Mouse (Mus musculus) CH12.LX (cell line): ENCODE data around the gene Wars. TPM values are rescaled to one million over a fixed set of nuclear protein-coding genes. Genes with fewer than 3 reads are reported as not detected.

Experiments
- DNase-seq: peaks from one replicate; pipeline ENCODE4 v3.0.0-alpha.2; 2013; ENCODE audit errors: extremely low read depth
- H3K27ac ChIP-seq: 2 replicates; pipeline ENCODE4 v1.5.1; 2012; ENCODE audit warnings: low read depth, mild to moderate bottlenecking, control low read depth, moderate library complexity; ENCODE audit not compliant: insufficient read depth
- H3K27me3 ChIP-seq: replicated peaks from 2 replicates; pipeline ENCODE3; 2012; ENCODE audit warnings: inconsistent platforms
- H3K36me3 ChIP-seq, 2 experiments: replicated peaks in 1 of 2; 2 replicates each; pipeline versions ENCODE3 to v1.6.1; 2012; ENCODE audit warnings: inconsistent platforms in 1 of 2, low read length in 1 of 2, mild to moderate bottlenecking in 1 of 2, mixed read lengths in 1 of 2, moderate library complexity in 1 of 2; ENCODE audit not compliant: control insufficient read depth in 1 of 2, insufficient read depth in 1 of 2
- H3K4me1 ChIP-seq, 2 experiments: 2 replicates each; pipeline ENCODE4 v1.6.1; 2012; ENCODE audit warnings: inconsistent platforms in 1 of 2, moderate library complexity in 1 of 2; ENCODE audit not compliant: insufficient read depth in 2 of 2, control insufficient read depth in 1 of 2
- H3K4me2 ChIP-seq: 2 replicates; pipeline ENCODE4 v1.6.1; 2012; ENCODE audit warnings: low read depth, mild to moderate bottlenecking, control low read depth; ENCODE audit not compliant: poor library complexity, insufficient read depth, severe bottlenecking
- H3K4me3 ChIP-seq, 3 experiments: fragments of 150-350 bp in 1 of 3; sonication (generic) in 1 of 3; replicated peaks in 1 of 3; 2 replicates each; pipeline versions ENCODE3 to v1.5.1; 2011 to 2012; ENCODE audit warnings: low read depth in 2 of 3, low read length in 2 of 3, mild to moderate bottlenecking in 2 of 3, moderate library complexity in 2 of 3, control low read depth in 1 of 3, improper control_type of control experiment in 1 of 3, inconsistent platforms in 1 of 3, mixed read lengths in 1 of 3; ENCODE audit not compliant: poor library complexity in 1 of 3
- H3K79me2 ChIP-seq: replicated peaks from 2 replicates; pipeline ENCODE4 v1.6.1; 2012; ENCODE audit warnings: mild to moderate bottlenecking, moderate library complexity; ENCODE audit not compliant: control insufficient read depth, poor library complexity, insufficient read depth, severe bottlenecking; ENCODE audit errors: extremely low read depth
- H3K9ac ChIP-seq: 2 replicates; pipeline ENCODE4 v1.6.1; 2012; ENCODE audit warnings: low read depth, mild to moderate bottlenecking, control low read depth, moderate library complexity; ENCODE audit not compliant: insufficient read depth
- H3K9me3 ChIP-seq: replicated peaks from 2 replicates; pipeline ENCODE3; 2012; ENCODE audit warnings: low read length, inconsistent platforms, mixed read lengths
- BHLHE40 ChIP-seq: IDR thresholded peaks from 2 replicates; pipeline ENCODE4 v1.6.1; 2011; ENCODE audit warnings: mild to moderate bottlenecking, low read depth, low read length, improper control_type of control experiment
- CHD2 ChIP-seq: IDR thresholded peaks from 2 replicates; pipeline ENCODE4 v1.6.1; 2011; ENCODE audit warnings: low read length, improper control_type of control experiment
- CTCF ChIP-seq, 2 experiments: IDR thresholded peaks in 1 of 2; conservative IDR thresholded peaks in 1 of 2; 2 replicates each; pipeline ENCODE4 v1.5.1; 2011 to 2012; ENCODE audit warnings: low read depth in 2 of 2, low read length in 2 of 2, improper control_type of control experiment in 1 of 2, inconsistent platforms in 1 of 2, mild to moderate bottlenecking in 1 of 2, moderate library complexity in 1 of 2
- ELF1 ChIP-seq: IDR thresholded peaks from 2 replicates; pipeline ENCODE4 v1.6.1; 2014; ENCODE audit warnings: low read depth, mild to moderate bottlenecking, inconsistent platforms, low read length, improper control_type of control experiment
- EP300 ChIP-seq: IDR thresholded peaks from 2 replicates; pipeline ENCODE4 v1.6.1; 2011; ENCODE audit warnings: low read length, improper control_type of control experiment
- GABPA ChIP-seq: IDR thresholded peaks from 2 replicates; pipeline ENCODE4 v1.6.1; 2012; ENCODE audit warnings: low read depth, low read length, improper control_type of control experiment, inconsistent platforms; ENCODE audit not compliant: insufficient replicate concordance
- JUND ChIP-seq: conservative IDR thresholded peaks from 2 replicates; pipeline ENCODE4 v1.6.1; 2011; ENCODE audit warnings: low read depth, low read length, improper control_type of control experiment
- KAT2A ChIP-seq: IDR thresholded peaks from 2 replicates; pipeline ENCODE4 v1.6.1; 2012; ENCODE audit warnings: low read length, improper control_type of control experiment, inconsistent platforms; ENCODE audit not compliant: insufficient replicate concordance
- MAX ChIP-seq: IDR thresholded peaks from 2 replicates; pipeline ENCODE4 v1.6.1; 2011; ENCODE audit warnings: low read length, improper control_type of control experiment
- MYC ChIP-seq: IDR thresholded peaks from 2 replicates; pipeline ENCODE4 v1.6.1; 2011; ENCODE audit warnings: low read depth, mild to moderate bottlenecking, improper control_type of control experiment, low read length
- NRF1 ChIP-seq: IDR thresholded peaks from 2 replicates; pipeline ENCODE4 v1.6.1; 2014; ENCODE audit warnings: low read depth, mild to moderate bottlenecking, inconsistent platforms, low read length, improper control_type of control experiment, moderate library complexity
- POLR2A ChIP-seq: IDR thresholded peaks from 2 replicates; pipeline ENCODE4 v1.6.1; 2011; ENCODE audit warnings: low read depth, mild to moderate bottlenecking, improper control_type of control experiment, low read length
- POLR2AphosphoS2 ChIP-seq: IDR thresholded peaks from 2 replicates; pipeline ENCODE4 v1.6.1; 2011; ENCODE audit warnings: low read depth, low read length, improper control_type of control experiment
- SIN3A ChIP-seq: IDR thresholded peaks from 2 replicates; pipeline ENCODE4 v1.6.1; 2012; ENCODE audit warnings: low read length, improper control_type of control experiment, inconsistent platforms
- USF2 ChIP-seq: conservative IDR thresholded peaks from 2 replicates; pipeline ENCODE4 v1.6.1; 2011; ENCODE audit warnings: low read depth, low read length, improper control_type of control experiment
- ZC3H11A ChIP-seq: IDR thresholded peaks from 2 replicates; pipeline ENCODE4 v1.6.1; 2012; ENCODE audit warnings: low read depth, mild to moderate bottlenecking, inconsistent platforms, low read length, improper control_type of control experiment
- ZNF384 ChIP-seq: IDR thresholded peaks from 2 replicates; pipeline ENCODE4 v1.6.1; 2012; ENCODE audit warnings: low read depth, low read length, improper control_type of control experiment, inconsistent platforms
- dilution Hi-C: fragments of 300-500 bp; cut with MboI; formaldehyde crosslinking; loops from 2 replicates; pipeline ENCODE4 v1.14.3; 2020; ENCODE audit warnings: low sequenced_read_pairs; ENCODE audit not compliant: extremely low pct_unique_long_range_greater_than_20kb, extremely low pct_ligation_motif_present
- in situ Hi-C: fragments of 300-500 bp; cut with MboI; formaldehyde crosslinking; loops from 3 replicates; pipeline ENCODE4 v1.14.3; 2019; ENCODE audit warnings: low sequenced_read_pairs, low pct_ligation_motif_present, low pct_unique_long_range_greater_than_20kb, mixed read lengths
- polyA plus RNA-seq: library from polyadenylated mRNA; unstranded; fragments of >175 nt; gene quantifications from 2 replicates; pipeline ENCODE4 v1.2.1, GENCODE M21; 2012; ENCODE audit warnings: low read depth; ENCODE audit not compliant: insufficient read length
- total RNA-seq, 2 experiments: library from RNA; depleted of rRNA; stranded (reverse); fragments of 300-350 nt in 1 of 2; fragments of >200 nt in 1 of 2; gene quantifications; 2 replicates each; pipeline ENCODE4 v1.2.3; 2012 to 2014

Gene Wars
- total and polyA plus RNA-seq, 3 experiments: 73.5 to 93.5 (median 88.0) TPM

DNA sequence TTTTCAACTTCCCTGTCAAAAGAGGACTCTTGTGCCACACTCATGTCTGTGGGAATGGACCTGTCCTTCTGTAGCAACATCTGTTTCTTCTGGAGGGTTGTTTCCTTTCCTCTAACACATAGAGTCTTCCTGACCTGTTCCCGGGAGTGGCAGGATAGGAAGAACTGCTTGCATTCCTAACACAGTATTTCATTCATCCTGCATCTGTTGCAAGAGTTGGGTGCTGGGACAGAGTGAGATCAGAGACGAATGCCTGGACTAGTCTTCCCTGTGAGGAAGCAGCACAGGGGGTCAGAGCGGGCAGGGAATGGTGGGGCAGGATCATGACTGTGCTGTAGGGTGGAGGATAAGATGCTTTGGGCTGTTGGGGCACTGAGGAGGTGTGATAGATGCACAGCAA, 20.2 kb upstream of the Wars start:
- no peaks in the 10 kb centered on the region for H3K9me3 ChIP-seq
- no peaks in the 10 kb centered on the region for H3K27me3 ChIP-seq
- no peak overlapping the region for H3K27ac ChIP-seq
- dilution Hi-C loops: no loop called here
- in situ Hi-C loops: no loop called here
- peaks cover 0 to 33% of the 10 kb centered on the region in 2 experiments; a peak in 2 of 4 replicates for H3K4me1 ChIP-seq
- TF ChIP-seq ZNF384 (no peak), BHLHE40 (no peak), KAT2A (no peak), USF2 (no peak), ELF1 (no peak), ZC3H11A (no peak), NRF1 (no peak), SIN3A (no peak)
- H3K79me2 ChIP-seq: no peaks in the 10 kb centered on the region
- peaks cover 0 to 56% of the 10 kb centered on the region in 2 experiments for H3K36me3 ChIP-seq
- no peak overlapping the region for H3K4me2 ChIP-seq
- no peak overlapping the region for H3K4me3 ChIP-seq
- no peak overlapping the region for H3K9ac ChIP-seq
- no peak for DNase-seq

DNA sequence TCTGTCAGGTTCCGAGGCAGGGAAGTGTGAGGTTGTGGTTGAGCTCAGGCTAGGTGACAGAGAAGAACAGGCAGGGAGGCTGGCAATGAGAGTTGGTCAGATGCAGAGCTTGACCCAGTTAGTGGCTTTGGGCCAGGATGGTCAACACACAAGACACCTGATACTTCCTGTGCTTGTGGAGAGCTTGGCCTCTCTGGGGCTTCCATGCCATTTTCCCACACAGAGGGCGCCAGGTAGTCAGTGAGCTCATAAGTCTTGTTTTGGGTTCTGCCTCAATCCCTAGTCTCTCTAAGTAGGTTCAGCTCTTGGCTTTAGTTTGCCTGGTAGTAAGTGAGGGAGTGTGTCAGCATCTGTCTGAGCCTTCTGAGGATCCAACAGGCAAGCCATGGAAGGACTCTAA, 18.5 kb upstream of the Wars start:
- H3K27ac ChIP-seq: no peak overlapping the region
- H3K36me3 ChIP-seq: peaks cover 0 to 59% of the 10 kb centered on the region in 2 experiments
- H3K4me2 ChIP-seq: no peak overlapping the region
- H3K9me3 ChIP-seq: no peaks in the 10 kb centered on the region
- TF ChIP-seq MAX (no peak), MYC (no peak), CTCF (conservative IDR thresholded peaks at IDR 0.05 in 1 of 2, IDR thresholded peaks at IDR 0.05 in 1 of 2; ENCODE audit: low read depth in 2 of 2, low read length in 2 of 2) (no peak), JUND (no peak), POLR2A (no peak), CHD2 (no peak), POLR2AphosphoS2 (no peak), EP300 (no peak), GABPA (no peak)
- H3K27me3 ChIP-seq: no peaks in the 10 kb centered on the region
- peaks cover 0 to 26% of the 10 kb centered on the region in 2 experiments; a peak in 2 of 4 replicates for H3K4me1 ChIP-seq
- no peak overlapping the region for H3K9ac ChIP-seq
- H3K79me2 ChIP-seq: no peaks in the 10 kb centered on the region
- DNase-seq: no peak
- dilution Hi-C loops: no loop called here
- in situ Hi-C loops: no loop called here
- H3K4me3 ChIP-seq: no peak overlapping the region
